Mouse (Mus musculus) 3T3-L1 (cell line): ENCODE results near the gene Atp12a.
A peak's percentile ranks its signal among the peaks of the same experiment; 100 is the strongest.

Source experiments
- DNase-seq: peaks from one replicate; pipeline ENCODE4 v3.0.0-alpha.2; 2015; ENCODE audit warnings: low read depth, low spot score

Atp12a gene

DNA sequence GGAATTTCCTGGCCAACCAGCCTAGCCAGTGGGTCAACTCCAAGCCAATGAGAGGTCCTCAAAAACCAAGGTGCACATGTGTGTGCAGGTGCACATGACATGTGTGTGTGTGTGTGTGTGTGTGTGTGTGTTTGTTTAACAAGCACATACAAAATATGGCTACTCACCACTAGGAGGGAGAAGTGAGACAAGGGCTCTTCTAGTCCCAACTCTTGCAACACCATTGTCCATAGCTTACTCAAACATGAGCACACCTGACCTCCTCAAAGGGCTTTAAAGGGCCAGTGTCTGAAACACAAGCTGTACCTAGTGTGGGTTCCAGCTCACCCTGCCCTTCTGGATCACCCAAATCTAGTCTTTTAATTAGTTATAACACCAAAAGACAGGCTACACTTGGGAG, 12.9 kb downstream of the Atp12a start:
- no peak for DNase-seq

DNA sequence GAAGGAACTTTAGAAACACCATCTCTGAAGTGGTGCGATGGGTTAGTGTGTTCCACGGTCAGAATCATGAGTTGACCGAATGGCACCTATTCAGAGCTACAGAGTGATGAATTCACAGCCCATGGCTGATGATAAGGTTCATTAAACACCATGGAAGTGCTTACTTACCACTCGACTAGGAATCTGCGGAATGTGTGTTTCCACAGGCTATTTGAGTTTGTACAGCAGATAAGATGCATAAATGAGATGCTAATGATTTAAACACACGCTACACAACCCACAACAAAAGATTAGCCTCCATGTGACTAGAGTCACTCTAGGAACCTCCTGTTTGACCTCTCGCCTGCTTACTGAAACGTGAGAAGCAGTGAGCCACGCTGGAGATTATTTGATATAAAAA, 14.5 kb downstream of the Atp12a start:
- no peak for DNase-seq

DNA sequence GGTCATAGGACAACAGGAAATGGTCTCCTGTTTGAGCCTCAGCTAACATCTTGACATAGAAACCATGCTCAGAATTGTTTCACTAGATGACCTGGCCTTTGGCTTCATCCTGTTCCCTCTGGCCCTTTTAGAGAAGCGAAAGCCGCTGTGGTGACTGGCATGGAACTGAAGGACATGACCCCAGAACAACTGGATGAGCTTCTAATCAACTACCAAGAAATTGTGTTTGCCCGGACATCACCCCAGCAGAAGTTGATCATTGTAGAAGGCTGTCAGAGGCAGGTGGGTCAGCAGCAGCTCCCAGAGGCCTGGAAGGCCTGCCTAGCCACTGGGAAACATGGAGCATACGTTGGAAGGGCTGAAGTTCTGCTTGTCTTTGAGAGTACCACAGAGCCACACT, 17.5 kb downstream of the Atp12a start:
- no peak for DNase-seq

DNA sequence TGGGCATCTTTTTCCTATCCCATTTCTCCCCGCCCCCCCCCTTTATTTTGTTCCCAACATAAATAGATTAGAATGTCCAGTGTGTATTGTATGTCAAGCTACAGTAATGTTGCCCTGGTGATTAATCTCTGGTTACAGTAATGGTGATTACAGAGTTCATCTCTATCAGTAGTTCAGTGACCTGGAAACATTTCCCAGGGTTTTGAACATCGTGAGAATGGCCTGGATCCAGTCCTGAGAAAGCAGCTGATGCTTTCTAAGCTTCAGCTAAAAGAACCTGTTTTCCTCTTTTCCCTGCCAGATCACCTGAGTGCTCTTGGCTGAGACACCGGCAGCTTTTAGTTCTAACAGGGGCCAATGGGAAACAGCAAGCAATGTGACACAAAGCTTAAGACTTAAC, 25.4 kb downstream of the Atp12a start:
- DNase-seq: no peak

GRCm38 (mm10) chr14:56393704-56394312, 28.9 kb downstream of the Atp12a start:
- no peak for DNase-seq

DNA sequence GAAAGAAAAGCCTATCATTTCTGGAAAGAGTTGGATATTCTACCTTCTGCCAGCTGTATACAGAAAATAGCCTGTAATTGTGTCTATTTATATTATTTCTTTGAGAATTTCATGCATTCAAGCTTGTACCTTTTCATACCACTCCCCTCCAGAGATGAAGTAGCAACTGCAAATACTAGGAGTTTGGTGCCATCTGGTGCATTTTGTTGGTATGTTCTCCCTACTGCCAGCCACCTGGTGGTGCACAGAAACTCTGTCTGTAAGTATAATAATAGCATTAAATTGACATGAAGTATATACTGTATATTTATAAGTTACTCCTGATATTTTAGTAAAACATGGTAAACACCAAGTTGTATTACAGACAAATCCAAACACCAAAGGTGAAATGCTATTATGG, 33.1 kb downstream of the Atp12a start:
- peak; percentile 39 for DNase-seq

- no peak for DNase-seq
Measured at GRCm38 (mm10) chr14:56402311-56403071, 37.6 kb downstream of the Atp12a start, which contains the start of gene Rnf17. Rnf17 (plus strand) TSS chr14:56402581.

DNA sequence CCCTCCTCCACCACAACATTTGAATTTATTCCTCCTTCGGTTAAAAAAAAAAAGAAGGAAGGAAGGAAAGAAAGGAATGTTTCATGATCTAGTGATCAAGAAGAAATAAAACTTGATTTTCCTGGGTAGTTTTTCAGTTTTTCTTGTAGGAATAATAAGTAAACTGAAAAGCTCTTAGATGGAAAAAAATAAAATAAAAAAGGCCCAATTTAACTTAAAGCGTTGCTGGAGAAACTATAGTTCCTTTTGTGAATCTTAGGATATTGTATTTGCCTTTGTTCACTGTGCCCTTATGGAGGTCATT, 38.2 kb downstream of the Atp12a start:
- DNase-seq: no peak
